Mouse (Mus musculus) limb, embryonic 13.5 days (tissue): ENCODE measurements around the gene Ust. TPM values are rescaled to one million over a fixed set of nuclear protein-coding genes. Genes with fewer than 3 reads are reported as not detected.
"Not testable (repeated sequence)": the region's sequence is repeated elsewhere in the genome, so short reads cannot be mapped to it uniquely, and the experiment has no call there.

Experiments
- ATAC-seq: fragments of 200-750 bp; cut with Nextera tagmentation; 2 replicates; pipeline ENCODE4 v1.8.0; 2017; ENCODE audit warnings: low read depth, moderate number of reproducible peaks, moderate TSS enrichment; ENCODE audit not compliant: low FRiP score
- H3K27ac ChIP-seq: fragments of 300-500 bp; sonication (generic); 2 replicates; pipeline ENCODE4 v1.5.1; 2015; ENCODE audit warnings: inconsistent platforms, mild to moderate bottlenecking, moderate library complexity
- H3K27me3 ChIP-seq: fragments of 300-500 bp; sonication (generic); 2 replicates; pipeline ENCODE4 v1.6.1; 2015; ENCODE audit warnings: mild to moderate bottlenecking, inconsistent platforms
- H3K36me3 ChIP-seq: fragments of 300-500 bp; sonication (generic); 2 replicates; pipeline ENCODE4 v1.6.1; 2015; ENCODE audit warnings: inconsistent platforms, mild to moderate bottlenecking, moderate library complexity
- H3K4me1 ChIP-seq: fragments of 300-500 bp; sonication (generic); 2 replicates; pipeline ENCODE4 v1.6.1; 2015; ENCODE audit warnings: inconsistent platforms
- H3K4me2 ChIP-seq: fragments of 300-500 bp; sonication (generic); replicated peaks from 2 replicates; pipeline ENCODE4 v1.6.1; 2015; ENCODE audit warnings: inconsistent platforms, mild to moderate bottlenecking, moderate library complexity
- H3K4me3 ChIP-seq: fragments of 300-500 bp; sonication (generic); 2 replicates; pipeline ENCODE4 v1.5.1; 2015; ENCODE audit warnings: moderate library complexity, mild to moderate bottlenecking, inconsistent platforms
- H3K9ac ChIP-seq: fragments of 300-500 bp; sonication (generic); 2 replicates; pipeline ENCODE4 v1.6.1; 2015; ENCODE audit warnings: mild to moderate bottlenecking, inconsistent platforms
- H3K9me3 ChIP-seq: fragments of 300-500 bp; sonication (generic); 2 replicates; pipeline ENCODE4 v1.6.1; 2016; ENCODE audit warnings: inconsistent platforms
- WGBS: fragments of 180-500 bp; shearing (Covaris S2); methylation state at CpG from one replicate; pipeline ENCODE4 v1.1.7; 2015; 5-methylcytosine and 5-hydroxymethylcytosine counted together
- polyA plus RNA-seq: library from polyadenylated mRNA; unstranded; fragments of >200 nt; fragmentation: Nextera tagmentation; extraction: Ambion mirVana; gene quantifications from 2 replicates; pipeline ENCODE4 v1.2.1, GENCODE M21; 2015

The Ust gene
- polyA plus RNA-seq: 8.5 and 9.1 TPM in 2 replicates

DNA sequence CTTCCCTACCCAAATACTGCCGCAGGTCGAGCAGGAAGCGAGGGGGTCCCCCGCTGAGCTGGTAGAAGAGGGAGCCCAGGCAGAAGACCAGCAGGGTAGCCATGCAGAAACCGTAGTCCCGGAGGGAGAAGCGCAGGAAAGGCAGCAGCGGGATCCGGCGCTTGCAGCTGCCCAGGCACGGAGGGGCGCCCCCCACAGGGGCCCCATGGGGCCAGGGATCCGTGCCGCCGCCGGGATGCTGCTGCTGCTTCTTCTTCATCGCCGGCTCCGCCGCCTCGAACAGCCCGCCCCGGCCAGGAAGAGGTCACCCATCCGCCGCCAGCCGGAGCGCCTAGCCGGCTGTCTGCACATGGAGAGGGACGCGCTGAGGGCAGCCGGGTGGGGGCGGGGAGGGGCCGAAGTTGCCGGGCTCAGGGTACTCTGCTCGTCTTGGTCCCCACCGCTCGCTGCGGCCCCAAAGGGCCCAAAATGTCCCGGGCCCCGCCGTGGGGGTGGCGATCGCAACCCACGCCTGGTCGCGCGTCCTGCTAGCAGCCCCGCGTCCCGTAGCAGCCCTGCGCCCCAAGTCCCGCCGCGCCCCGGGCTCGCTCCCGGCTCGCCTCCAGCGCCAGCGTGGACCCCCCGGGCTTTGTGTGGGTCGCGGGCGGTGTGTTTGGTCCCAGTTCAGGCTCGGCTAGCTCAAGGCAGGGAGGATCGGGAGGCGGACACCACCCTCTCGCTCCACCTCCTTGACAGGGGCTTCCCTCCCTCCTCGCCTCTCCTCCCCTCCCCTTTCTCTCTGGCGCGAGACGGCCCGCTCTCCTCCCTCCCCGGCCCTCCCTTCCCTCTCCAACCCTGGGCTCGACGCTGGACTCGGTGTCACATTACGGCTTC lies at the start of gene Ust:
Gene Ust (minus strand): TSS at position 685 of the 873 bp plus-strand sequence.
- Histone ChIP-seq H3K36me3 (no peaks in the 10 kb centered on the region; the same call in 1 of the 2 replicates), H3K9ac (peak within 1 kb of the TSS; percentile 84), H3K4me2 (peak within 1 kb of the TSS; percentile 90), H3K4me1 (peaks cover 24% of the 10 kb centered on the region), H3K27ac (peak within 1 kb of the TSS; percentile 33; the same call in 1 of the 2 replicates), H3K27me3 (peaks cover 17% of the 10 kb centered on the region), H3K9me3 (no peaks in the 10 kb centered on the region), H3K4me3 (peak within 1 kb of the TSS; percentile 78)
- ATAC-seq: peak; percentile 91
- WGBS: 0% methylated on average over 70 of the region's 78 CpGs

GRCm38 (mm10) chr10:8561366-8561765 lies 42.7 kb upstream of the Ust start:
- Histone ChIP-seq H3K36me3 (no peaks in the 10 kb centered on the region), H3K4me1 (no peaks in the 10 kb centered on the region), H3K4me2 (no peak overlapping the region), H3K27me3 (no peaks in the 10 kb centered on the region), H3K4me3 (no peak overlapping the region), H3K9ac (no peak overlapping the region), H3K27ac (no peak overlapping the region), H3K9me3 (peaks cover 2% of the 10 kb centered on the region; the same call in 1 of the 2 replicates)
- WGBS: 77% methylated on average over 4 of the region's 4 CpGs
- no peak for ATAC-seq

DNA sequence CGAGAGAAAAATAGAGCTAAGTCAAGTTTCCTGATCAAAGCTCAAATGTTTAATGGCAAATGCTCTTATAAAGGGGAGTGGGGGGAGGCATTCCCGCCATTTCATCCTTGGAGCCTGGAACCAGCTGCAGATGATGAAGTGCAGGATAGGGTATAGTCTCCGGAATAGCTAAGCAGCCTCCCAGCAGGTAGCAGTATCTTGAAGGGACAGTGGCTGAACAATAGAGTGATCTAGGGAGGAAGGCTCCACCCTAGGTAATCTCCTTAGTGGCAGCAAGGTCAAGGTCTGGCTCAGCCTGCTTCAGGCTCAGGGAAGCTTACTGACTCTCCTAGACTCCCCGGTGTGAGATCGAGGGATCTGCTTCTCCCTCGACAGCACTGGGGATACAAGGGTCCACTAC lies 40.9 kb upstream of the Ust start:
- H3K4me3 ChIP-seq, H3K36me3 ChIP-seq, H3K4me2 ChIP-seq, H3K27me3 ChIP-seq, H3K4me1 ChIP-seq, H3K9ac ChIP-seq, H3K9me3 ChIP-seq, H3K27ac ChIP-seq, ATAC-seq: not testable (repeated sequence)
- WGBS: 63% methylated on average over 6 of the region's 6 CpGs

- H3K4me2 ChIP-seq, H3K27ac ChIP-seq, H3K27me3 ChIP-seq, H3K9ac ChIP-seq, H3K4me1 ChIP-seq, H3K36me3 ChIP-seq, H3K4me3 ChIP-seq, ATAC-seq: not testable (repeated sequence)
- H3K9me3 ChIP-seq: peaks cover 21% of the 10 kb centered on the region; the same call in 1 of the 2 replicates
These were observed 33.6 kb upstream of the Ust start for GRCm38 (mm10) chr10:8552239-8552638.

GRCm38 (mm10) chr10:8551601-8552000 lies 33.0 kb upstream of the Ust start:
- not testable (repeated sequence) for H3K4me3 ChIP-seq, H3K9ac ChIP-seq, H3K27me3 ChIP-seq, H3K27ac ChIP-seq, H3K36me3 ChIP-seq, H3K4me2 ChIP-seq, ATAC-seq, H3K4me1 ChIP-seq
- 85% methylated on average over 4 of the region's 4 CpGs for WGBS
- peaks cover 21% of the 10 kb centered on the region; the same call in 1 of the 2 replicates for H3K9me3 ChIP-seq

- Histone ChIP-seq H3K4me3 (no peak overlapping the region), H3K9ac (no peak overlapping the region), H3K9me3 (no peaks in the 10 kb centered on the region), H3K4me2 (no peak overlapping the region), H3K27me3 (no peaks in the 10 kb centered on the region), H3K27ac (no peak overlapping the region), H3K36me3 (no peaks in the 10 kb centered on the region), H3K4me1 (no peaks in the 10 kb centered on the region)
- 4% methylated on average over 1 of the region's 1 CpGs for WGBS
- ATAC-seq: no peak; the same call in 1 of the 2 replicates
These were observed 22.9 kb upstream of the Ust start for GRCm38 (mm10) chr10:8541514-8541913.

DNA sequence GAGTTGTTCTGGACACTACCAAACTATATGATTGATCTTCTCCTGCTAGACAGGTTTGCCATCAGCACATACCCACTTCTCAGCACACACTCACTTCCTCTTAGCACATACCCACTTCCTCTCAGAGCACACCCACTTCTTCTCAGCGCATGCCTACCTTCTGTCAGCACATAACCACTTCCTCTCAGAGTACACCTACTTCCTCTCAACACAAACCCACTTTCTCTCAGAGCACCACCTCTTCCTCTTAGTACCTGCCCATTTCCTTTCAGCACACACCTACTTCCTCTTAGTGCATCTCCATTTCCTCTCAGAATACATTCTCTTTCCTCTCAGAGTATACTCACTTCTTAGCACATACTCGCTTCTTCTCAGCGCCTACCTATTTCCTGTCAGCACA lies 16.8 kb upstream of the Ust start:
- Histone ChIP-seq H3K4me3 (no peak overlapping the region), H3K27me3 (no peaks in the 10 kb centered on the region), H3K9ac (no peak overlapping the region), H3K27ac (no peak overlapping the region), H3K4me2 (no peak overlapping the region), H3K4me1 (no peaks in the 10 kb centered on the region), H3K36me3 (no peaks in the 10 kb centered on the region), H3K9me3 (no peaks in the 10 kb centered on the region)
- 91% methylated on average over 3 of the region's 3 CpGs for WGBS
- ATAC-seq: no peak

GRCm38 (mm10) chr10:8531651-8532050 lies 13.0 kb upstream of the Ust start:
- no peaks in the 10 kb centered on the region for H3K36me3 ChIP-seq
- no peak overlapping the region for H3K27ac ChIP-seq
- ATAC-seq: no peak
- H3K9me3 ChIP-seq: no peaks in the 10 kb centered on the region
- no peaks in the 10 kb centered on the region for H3K4me1 ChIP-seq
- no peak overlapping the region for H3K9ac ChIP-seq
- no peaks in the 10 kb centered on the region for H3K27me3 ChIP-seq
- no peak overlapping the region for H3K4me2 ChIP-seq
- H3K4me3 ChIP-seq: no peak overlapping the region
- WGBS: 84% methylated on average over 3 of the region's 3 CpGs

DNA sequence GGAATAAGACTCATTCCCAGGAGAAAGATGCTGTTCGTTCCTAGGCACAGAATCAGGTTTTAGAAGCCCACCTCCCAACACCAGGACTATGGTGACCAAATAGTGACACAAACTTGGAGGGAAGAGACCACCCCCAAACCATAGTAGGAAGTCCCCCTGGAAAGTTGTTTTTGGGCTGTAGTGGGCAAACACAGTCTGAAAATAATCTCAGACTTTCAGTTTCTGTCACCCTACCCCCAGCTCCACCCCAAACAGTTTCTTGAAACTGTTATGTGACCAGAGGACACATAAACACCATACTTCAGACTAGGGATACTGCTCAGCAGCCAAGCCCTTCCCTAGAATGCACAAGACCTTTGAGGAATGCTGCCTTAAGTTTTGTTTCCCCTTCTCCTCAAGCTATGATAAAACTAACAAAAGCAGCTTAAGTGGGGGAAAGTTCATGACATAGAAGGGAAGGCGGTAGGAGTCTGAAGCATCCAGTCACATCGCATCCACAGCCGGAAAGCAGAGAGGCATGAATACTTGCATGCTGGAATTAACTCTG lies 12.0 kb upstream of the Ust start:
- no peak overlapping the region for H3K4me2 ChIP-seq
- ATAC-seq: no peak
- WGBS: 84% methylated on average over 4 of the region's 4 CpGs
- H3K9me3 ChIP-seq: no peaks in the 10 kb centered on the region
- H3K27ac ChIP-seq: no peak overlapping the region
- no peak overlapping the region for H3K9ac ChIP-seq
- no peaks in the 10 kb centered on the region for H3K27me3 ChIP-seq
- no peaks in the 10 kb centered on the region for H3K4me1 ChIP-seq
- no peak overlapping the region for H3K4me3 ChIP-seq
- H3K36me3 ChIP-seq: no peaks in the 10 kb centered on the region

DNA sequence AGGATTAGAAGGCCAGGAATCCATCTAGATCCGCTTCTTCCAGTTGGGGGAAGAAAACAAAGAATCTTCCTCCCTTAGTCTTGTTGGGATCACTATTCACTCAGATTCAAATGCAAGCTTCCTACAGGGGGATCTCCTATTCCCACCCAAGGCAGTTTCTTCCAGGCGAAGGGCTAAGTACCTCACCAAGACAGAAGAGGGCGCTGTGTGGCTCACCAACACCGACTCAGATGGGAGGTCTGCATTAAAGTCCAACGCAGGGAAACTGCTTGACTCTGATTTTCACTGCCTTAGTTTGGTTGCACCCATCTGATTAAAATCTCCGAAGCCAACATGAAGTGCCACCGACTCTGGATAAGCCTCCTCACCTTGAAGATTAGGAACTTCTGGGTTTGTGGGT lies 10.5 kb upstream of the Ust start:
- Histone ChIP-seq H3K27ac (no peak overlapping the region), H3K9ac (no peak overlapping the region), H3K4me3 (no peak overlapping the region), H3K4me1 (no peaks in the 10 kb centered on the region), H3K9me3 (no peaks in the 10 kb centered on the region), H3K4me2 (no peak overlapping the region), H3K36me3 (no peaks in the 10 kb centered on the region), H3K27me3 (no peaks in the 10 kb centered on the region)
- 42% methylated on average over 7 of the region's 7 CpGs for WGBS
- no peak for ATAC-seq

DNA sequence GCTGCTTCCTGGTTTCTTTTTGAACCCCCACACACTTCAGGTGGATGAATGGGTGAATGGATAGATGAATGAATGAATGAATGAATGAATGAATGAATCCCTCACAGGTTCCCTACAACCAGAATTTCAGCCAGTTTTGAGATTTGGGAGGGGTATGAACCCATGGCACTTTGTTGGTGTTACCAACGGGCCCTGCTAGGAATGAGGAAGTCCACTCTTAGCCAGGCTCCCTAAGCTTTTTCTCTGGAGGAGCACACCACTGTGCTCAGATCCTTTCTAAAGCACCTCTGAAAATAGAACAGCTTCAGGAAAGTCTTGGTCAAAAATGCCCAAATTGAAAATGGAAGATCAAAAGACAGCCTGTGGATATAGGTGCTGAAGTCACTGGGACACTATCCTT lies 6.7 kb upstream of the Ust start:
- no peak overlapping the region for H3K9ac ChIP-seq
- 86% methylated on average over 1 of the region's 1 CpGs for WGBS

DNA sequence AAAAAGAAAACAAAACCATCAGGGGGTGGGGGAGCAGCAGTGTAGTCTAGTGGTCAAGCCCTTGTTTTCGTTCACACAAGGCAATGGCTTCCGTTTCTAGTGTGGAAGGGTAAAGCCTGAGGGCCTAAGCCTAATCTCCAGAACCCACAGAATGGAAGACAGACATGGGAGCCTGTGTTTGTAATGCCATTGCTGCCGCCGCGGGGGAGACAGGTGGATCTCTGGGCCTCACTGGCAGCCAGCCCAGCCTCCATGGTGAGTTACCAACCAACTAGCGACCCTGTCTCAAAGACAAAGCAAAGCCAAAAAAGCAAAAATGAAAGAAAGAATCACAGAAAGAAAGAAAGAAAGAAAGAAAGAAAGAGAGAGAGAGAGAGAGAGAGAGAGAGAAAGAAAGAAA lies 2.9 kb upstream of the Ust start:
- H3K27ac ChIP-seq: no peak overlapping the region
- H3K27me3 ChIP-seq: peaks cover 12% of the 10 kb centered on the region
- no peak overlapping the region for H3K4me3 ChIP-seq
- peaks cover 22% of the 10 kb centered on the region for H3K4me1 ChIP-seq
- WGBS: 68% methylated on average over 6 of the region's 6 CpGs
- no peaks in the 10 kb centered on the region for H3K36me3 ChIP-seq
- ATAC-seq: no peak
- H3K9ac ChIP-seq: no peak overlapping the region
- H3K9me3 ChIP-seq: no peaks in the 10 kb centered on the region
- no peak overlapping the region for H3K4me2 ChIP-seq

More for the DNA sequence above, 6.7 kb upstream of the Ust start:
- no peak overlapping the region for H3K27ac ChIP-seq
- ATAC-seq: no peak
- H3K27me3 ChIP-seq: no peaks in the 10 kb centered on the region
- H3K4me1 ChIP-seq: no peaks in the 10 kb centered on the region
- no peaks in the 10 kb centered on the region for H3K9me3 ChIP-seq
- no peak overlapping the region for H3K4me2 ChIP-seq
- no peaks in the 10 kb centered on the region for H3K36me3 ChIP-seq
- H3K4me3 ChIP-seq: no peak overlapping the region
